Mouse (Mus musculus): ENCODE results near the gene Pum2.

DNA sequence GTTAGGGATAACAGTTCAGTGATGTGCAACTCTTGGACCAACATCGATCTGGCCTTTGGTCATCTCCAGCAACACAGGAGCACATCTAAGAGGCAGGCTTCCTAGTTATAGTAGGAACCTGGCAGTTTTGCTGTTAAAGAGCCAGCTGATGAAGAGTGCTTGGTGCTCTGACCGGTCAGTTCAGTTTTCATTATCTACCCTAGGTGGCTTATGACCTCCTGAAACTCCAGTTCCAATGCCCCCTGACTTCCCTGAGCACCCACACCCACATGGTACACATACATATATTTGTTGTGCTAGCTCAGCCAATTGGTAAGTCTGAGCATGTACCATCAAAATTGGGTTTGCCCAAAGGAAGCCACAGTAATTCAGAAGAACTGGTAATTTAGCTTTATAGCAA, 79.7 kb downstream of the Pum2 start:
- TF ChIP-seq POLR2A (IDR thresholded peaks at IDR 0.05; ENCODE audit: borderline replicate concordance, control insufficient read depth, low read depth, low read length) (no peak), CTCF (IDR thresholded peaks at IDR 0.05; ENCODE audit: control insufficient read depth, insufficient read depth, low read length) (no peak)

Data from bone marrow, adult 2 months (tissue).